Mouse (Mus musculus) mammary gland, adult 2 months (tissue): ENCODE data around the gene Gm6676. TPM values are rescaled to one million over a fixed set of nuclear protein-coding genes. Genes with fewer than 3 reads are reported as not detected.

Experiments
- polyA plus RNA-seq: library from polyadenylated mRNA; depleted of rRNA; stranded (reverse); fragments of >200 nt; gene quantifications from 2 replicates; pipeline ENCODE4 v1.2.3, GENCODE M21; 2012; ENCODE audit warnings: low replicate concordance; rRNA removed

Gene Gm6676
- not detected in 2 replicates for polyA plus RNA-seq

GRCm38 (mm10) chr14:7125312-7125711 is at the start of gene Gm6676:
Gene Gm6676 (minus strand): TSS chr14:7125412.

DNA sequence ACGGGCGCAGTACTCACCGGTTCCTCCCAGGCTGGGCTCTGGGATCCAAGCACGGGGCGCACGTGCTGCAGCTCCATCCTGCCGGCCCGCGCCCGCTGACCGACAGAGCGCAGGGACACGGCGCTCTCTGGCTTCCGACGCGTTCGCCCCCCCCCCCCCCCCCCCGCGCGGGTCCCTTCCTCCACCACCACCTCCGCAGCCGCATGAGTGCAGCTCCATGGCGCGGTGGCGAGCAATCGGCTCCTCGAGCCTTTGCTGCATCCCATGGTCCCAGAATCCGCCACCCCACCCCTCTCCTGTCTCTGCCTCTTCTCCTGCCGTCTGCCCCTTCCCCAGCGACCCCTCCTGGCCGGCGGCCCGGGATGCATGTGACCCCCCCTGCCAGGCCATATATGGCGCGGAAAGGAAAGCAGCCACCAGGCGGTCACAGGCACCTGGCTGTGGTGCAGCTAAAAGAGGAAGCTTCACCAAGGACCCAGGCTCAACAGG is 49.3 kb upstream of the Gm6676 start, which contains the start of gene Gm3512:
Gene Gm3512, minus strand, starts transcription at position 51 of the 489 bp plus-strand sequence.

GRCm38 (mm10) chr14:7100521-7100920 is 24.7 kb downstream of the Gm6676 start, which contains the start of gene Gm3696:
Gene Gm3696 (minus strand): TSS chr14:7100621.

Other genes with a start within 250 kb of the Gm6676 start
- gene Gm3667, start 235.4 kb downstream of the Gm6676 start, polyA plus RNA-seq = 0.37 TPM in 1 of 2 replicates, not detected in the other
- not detected in 2 replicates for gene Gm6356, start 151.6 kb downstream of the Gm6676 start, polyA plus RNA-seq
- 0.14 TPM in 1 of 2 replicates, not detected in the other for gene Gm10406, start 98.0 kb downstream of the Gm6676 start, polyA plus RNA-seq
- gene Gm3685, start 80.4 kb downstream of the Gm6676 start, polyA plus RNA-seq = not detected in 2 replicates
- gene Gm3696, start 24.8 kb downstream of the Gm6676 start, polyA plus RNA-seq = 0.13 TPM in 1 of 2 replicates, not detected in the other
- 0.17 TPM in 1 of 2 replicates, not detected in the other for gene Gm3512, start 49.1 kb upstream of the Gm6676 start, polyA plus RNA-seq
- not detected in 2 replicates for gene Gm16434, start 69.1 kb upstream of the Gm6676 start, polyA plus RNA-seq
- not detected in 2 replicates for gene Gm3727, start 139.3 kb upstream of the Gm6676 start, polyA plus RNA-seq
- 0.11 and 0.29 TPM in 2 replicates for gene Gm3739, start 189.6 kb upstream of the Gm6676 start, polyA plus RNA-seq
- not detected in 2 replicates for gene Gm5797, start 207.0 kb upstream of the Gm6676 start, polyA plus RNA-seq
- not detected in 2 replicates for gene Gm8374, start 239.7 kb upstream of the Gm6676 start, polyA plus RNA-seq